Mouse (Mus musculus): ENCODE measurements around the gene Dnajb3.
"Not testable (repeated sequence)": the region's sequence is repeated elsewhere in the genome, so short reads cannot be mapped to it uniquely, and the experiment has no call there.

The Dnajb3 gene

GRCm38 (mm10) chr1:88231803-88232499 lies 26.4 kb upstream of the Dnajb3 start:
- DNase-seq (ENCODE audit: low spot score in 2 of 2) = no peak

GRCm38 (mm10) chr1:88230981-88231802 lies 25.6 kb upstream of the Dnajb3 start:
- DNase-seq (ENCODE audit: low spot score in 2 of 2) = no peak

- no peak for DNase-seq (ENCODE audit: low spot score in 2 of 2)
These were observed 24.8 kb upstream of the Dnajb3 start for GRCm38 (mm10) chr1:88230421-88230820.

- no peak for DNase-seq (ENCODE audit: low spot score in 2 of 2)
These were observed 24.4 kb upstream of the Dnajb3 start for GRCm38 (mm10) chr1:88229986-88230385.

- DNase-seq (ENCODE audit: low spot score in 2 of 2) = no peak
These were observed 24.0 kb upstream of the Dnajb3 start for GRCm38 (mm10) chr1:88229566-88229965.

GRCm38 (mm10) chr1:88228121-88228520 lies 22.5 kb upstream of the Dnajb3 start:
- DNase-seq (ENCODE audit: low spot score in 2 of 2) = no peak

GRCm38 (mm10) chr1:88227482-88227881 lies 21.9 kb upstream of the Dnajb3 start:
- no peak for DNase-seq (ENCODE audit: low spot score in 2 of 2)

GRCm38 (mm10) chr1:88226670-88227379 lies 21.2 kb upstream of the Dnajb3 start, which contains the start of gene Mroh2a:
Gene Mroh2a, plus strand, starts transcription at chr1:88226986.
- DNase-seq (ENCODE audit: low spot score in 2 of 2) = no peak

- DNase-seq (ENCODE audit: low spot score in 2 of 2) = no peak
These were observed 20.2 kb upstream of the Dnajb3 start for GRCm38 (mm10) chr1:88225741-88226140.

- DNase-seq (ENCODE audit: low spot score in 2 of 2) = not testable (repeated sequence)
These were observed 19.7 kb upstream of the Dnajb3 start for GRCm38 (mm10) chr1:88225301-88225700.

- DNase-seq (ENCODE audit: low spot score in 2 of 2) = no peak
These were observed 18.6 kb upstream of the Dnajb3 start for GRCm38 (mm10) chr1:88224029-88224776.

GRCm38 (mm10) chr1:88223591-88223990 lies 18.0 kb upstream of the Dnajb3 start:
- DNase-seq (ENCODE audit: low spot score in 2 of 2) = no peak

GRCm38 (mm10) chr1:88223011-88223515 lies 17.5 kb upstream of the Dnajb3 start:
- not testable (repeated sequence) for DNase-seq (ENCODE audit: low spot score in 2 of 2)

GRCm38 (mm10) chr1:88222216-88222615 lies 16.6 kb upstream of the Dnajb3 start:
- no peak for DNase-seq (ENCODE audit: low spot score in 2 of 2)

- no peak for DNase-seq (ENCODE audit: low spot score in 2 of 2)
These were observed 14.8 kb upstream of the Dnajb3 start for GRCm38 (mm10) chr1:88220336-88220735.

- no peak for DNase-seq (ENCODE audit: low spot score in 2 of 2)
These were observed 13.5 kb upstream of the Dnajb3 start for GRCm38 (mm10) chr1:88219054-88219453.

GRCm38 (mm10) chr1:88218591-88218990 lies 13.0 kb upstream of the Dnajb3 start:
- no peak for DNase-seq (ENCODE audit: low spot score in 2 of 2)

GRCm38 (mm10) chr1:88218051-88218450 lies 12.5 kb upstream of the Dnajb3 start:
- DNase-seq (ENCODE audit: low spot score in 2 of 2) = no peak

- DNase-seq (ENCODE audit: low spot score in 2 of 2) = no peak
These were observed 12.0 kb upstream of the Dnajb3 start for GRCm38 (mm10) chr1:88217576-88217975.

GRCm38 (mm10) chr1:88217144-88217543 lies 11.6 kb upstream of the Dnajb3 start:
- no peak for DNase-seq (ENCODE audit: low spot score in 2 of 2)

GRCm38 (mm10) chr1:88216551-88216950 lies 11.0 kb upstream of the Dnajb3 start:
- no peak for DNase-seq (ENCODE audit: low spot score in 2 of 2)
